Mouse (Mus musculus): ENCODE measurements around the gene Il16. TPM values are rescaled to one million over a fixed set of nuclear protein-coding genes. Genes with fewer than 3 reads are reported as not detected.

Il16 gene
- total and polyA plus RNA-seq, 2 experiments from 2014 or later = 0.85 to 0.99 TPM

GRCm38 (mm10) chr7:83597063-83597462 lies 148.5 kb downstream of the Il16 start:
- no peak for DNase-seq (ENCODE audit: low spot score)
- Histone ChIP-seq H3K4me2 (ENCODE audit: low read depth, low read length, poor library complexity, severe bottlenecking) (no peak overlapping the region), H3K9ac (replicated peaks; ENCODE audit: low read length, poor library complexity, severe bottlenecking) (no peak overlapping the region), H3K4me3 (ENCODE audit: low read depth, low read length) (no peak overlapping the region), H3K36me3 (ENCODE audit: insufficient read depth, low read length) (no peaks in the 10 kb centered on the region), H3K27ac (ENCODE audit: low read depth, low read length) (no peak overlapping the region), H3K27me3 (ENCODE audit: insufficient read depth, low read length) (0 out of 2 replicates have a peak, but pooled peaks cover 3% of the 10 kb centered on the region), H3K9me3 (ENCODE audit: low read length) (no peaks in the 10 kb centered on the region), H3K4me1 (ENCODE audit: insufficient read depth, low read length) (no peaks in the 10 kb centered on the region)
- 91% methylated on average over 3 of the region's 3 CpGs for WGBS
- no peak for ATAC-seq (ENCODE audit: low FRiP score)
- no peak for TF ChIP-seq CTCF (IDR thresholded peaks at IDR 0.05)

- no peaks in the 10 kb centered on the region for H3K4me1 ChIP-seq (ENCODE audit: insufficient read depth, low read length)
- 85% methylated on average over 3 of the region's 3 CpGs for WGBS
- ATAC-seq (ENCODE audit: low FRiP score) (no peak), DNase-seq (ENCODE audit: low spot score) (no peak)
- TF ChIP-seq CTCF (IDR thresholded peaks at IDR 0.05) = no peak
- no peaks in the 10 kb centered on the region for H3K27me3 ChIP-seq (ENCODE audit: insufficient read depth, low read length)
- no peak overlapping the region for H3K4me2 ChIP-seq (ENCODE audit: low read depth, low read length, poor library complexity, severe bottlenecking)
- H3K27ac ChIP-seq (ENCODE audit: low read depth, low read length) = no peak overlapping the region
- no peak overlapping the region for H3K4me3 ChIP-seq (ENCODE audit: low read depth, low read length)
- no peaks in the 10 kb centered on the region for H3K36me3 ChIP-seq (ENCODE audit: insufficient read depth, low read length)
- H3K9ac ChIP-seq (replicated peaks; ENCODE audit: low read length, poor library complexity, severe bottlenecking) = no peak overlapping the region
- no peaks in the 10 kb centered on the region for H3K9me3 ChIP-seq (ENCODE audit: low read length)
Measured at GRCm38 (mm10) chr7:83594056-83594455, 151.5 kb downstream of the Il16 start.

Other genes with a start within 250 kb of the Il16 start
- gene Tmc3, start 160.8 kb downstream of the Il16 start, total RNA-seq (2014; rRNA removed) = 0.11 and 0.47 TPM in 2 replicates
- gene Tmc3, start 160.8 kb downstream of the Il16 start, polyA plus RNA-seq (2015; fragmentation: Nextera tagmentation; extraction: Ambion mirVana) = 0.18 and 0.23 TPM in 2 replicates
- 6.8 TPM in 2 replicates for gene Stard5, start 113.8 kb downstream of the Il16 start, total RNA-seq (2014; rRNA removed)
- 4.3 and 5.5 TPM in 2 replicates for gene Stard5, start 113.8 kb downstream of the Il16 start, polyA plus RNA-seq (2015; fragmentation: Nextera tagmentation; extraction: Ambion mirVana)
- gene Cfap161, start 49.2 kb upstream of the Il16 start, total RNA-seq (2014; rRNA removed) = 2.0 and 2.3 TPM in 2 replicates
- gene Cfap161, start 49.2 kb upstream of the Il16 start, polyA plus RNA-seq (2015; fragmentation: Nextera tagmentation; extraction: Ambion mirVana) = 2.1 and 2.9 TPM in 2 replicates
- 49.8 and 54.9 TPM in 2 replicates for gene Tlnrd1, start 138.6 kb upstream of the Il16 start, total RNA-seq (2014; rRNA removed)
- 9.5 and 10.7 TPM in 2 replicates for gene Tlnrd1, start 138.6 kb upstream of the Il16 start, polyA plus RNA-seq (2015; fragmentation: Nextera tagmentation; extraction: Ambion mirVana)
- gene Mesd, start 138.7 kb upstream of the Il16 start, total RNA-seq (2014; rRNA removed) = 26.0 and 50.2 TPM in 2 replicates
- 69.1 and 75.0 TPM in 2 replicates for gene Mesd, start 138.7 kb upstream of the Il16 start, polyA plus RNA-seq (2015; fragmentation: Nextera tagmentation; extraction: Ambion mirVana)

Data from midbrain, postnatal 0 days (tissue).